Mouse (Mus musculus) stomach, embryonic 15.5 days (tissue): ENCODE data around the gene Slc51a. TPM values are rescaled to one million over a fixed set of nuclear protein-coding genes. Genes with fewer than 3 reads are reported as not detected.
A peak's percentile ranks its signal among the peaks of the same experiment; 100 is the strongest.

Experiments
- ATAC-seq: fragments of 200-750 bp; cut with Nextera tagmentation; 2 replicates; pipeline ENCODE4 v1.8.0; 2017; ENCODE audit warnings: low read depth, moderate number of reproducible peaks, moderate TSS enrichment; ENCODE audit not compliant: insufficient read depth, low FRiP score
- H3K27ac ChIP-seq: fragments of 300-500 bp; sonication (generic); 2 replicates; pipeline ENCODE4 v1.5.1; 2015; ENCODE audit warnings: mild to moderate bottlenecking, inconsistent platforms
- H3K27me3 ChIP-seq: fragments of 300-500 bp; sonication (generic); replicated peaks from 2 replicates; pipeline ENCODE4 v1.6.1; 2015; ENCODE audit warnings: inconsistent platforms
- H3K36me3 ChIP-seq: fragments of 300-500 bp; sonication (generic); 2 replicates; pipeline ENCODE4 v1.6.1; 2015; ENCODE audit warnings: inconsistent platforms
- H3K4me1 ChIP-seq: fragments of 300-500 bp; sonication (generic); 2 replicates; pipeline ENCODE4 v1.6.1; 2015; ENCODE audit warnings: inconsistent platforms
- H3K4me2 ChIP-seq: fragments of 300-500 bp; sonication (generic); 2 replicates; pipeline ENCODE4 v1.6.1; 2015; ENCODE audit warnings: mild to moderate bottlenecking, inconsistent platforms
- H3K4me3 ChIP-seq: fragments of 300-500 bp; sonication (generic); replicated peaks from 2 replicates; pipeline ENCODE4 v1.5.1; 2015; ENCODE audit warnings: inconsistent platforms
- H3K9ac ChIP-seq: fragments of 300-500 bp; sonication (generic); 2 replicates; pipeline ENCODE4 v1.6.1; 2015; ENCODE audit warnings: inconsistent platforms
- H3K9me3 ChIP-seq: fragments of 300-500 bp; sonication (generic); 2 replicates; pipeline ENCODE4 v1.6.1; 2016; ENCODE audit warnings: inconsistent platforms
- WGBS: fragments of 180-500 bp; shearing (Covaris S2); methylation state at CpG from one replicate; pipeline ENCODE4 v1.1.7; 2015; 5-methylcytosine and 5-hydroxymethylcytosine counted together
- polyA plus RNA-seq: library from polyadenylated mRNA; unstranded; fragments of >200 nt; fragmentation: Nextera tagmentation; extraction: Ambion mirVana; gene quantifications from 2 replicates; pipeline ENCODE4 v1.2.1, GENCODE M21; 2015

Slc51a gene
- polyA plus RNA-seq: 17.7 and 25.2 TPM in 2 replicates

DNA sequence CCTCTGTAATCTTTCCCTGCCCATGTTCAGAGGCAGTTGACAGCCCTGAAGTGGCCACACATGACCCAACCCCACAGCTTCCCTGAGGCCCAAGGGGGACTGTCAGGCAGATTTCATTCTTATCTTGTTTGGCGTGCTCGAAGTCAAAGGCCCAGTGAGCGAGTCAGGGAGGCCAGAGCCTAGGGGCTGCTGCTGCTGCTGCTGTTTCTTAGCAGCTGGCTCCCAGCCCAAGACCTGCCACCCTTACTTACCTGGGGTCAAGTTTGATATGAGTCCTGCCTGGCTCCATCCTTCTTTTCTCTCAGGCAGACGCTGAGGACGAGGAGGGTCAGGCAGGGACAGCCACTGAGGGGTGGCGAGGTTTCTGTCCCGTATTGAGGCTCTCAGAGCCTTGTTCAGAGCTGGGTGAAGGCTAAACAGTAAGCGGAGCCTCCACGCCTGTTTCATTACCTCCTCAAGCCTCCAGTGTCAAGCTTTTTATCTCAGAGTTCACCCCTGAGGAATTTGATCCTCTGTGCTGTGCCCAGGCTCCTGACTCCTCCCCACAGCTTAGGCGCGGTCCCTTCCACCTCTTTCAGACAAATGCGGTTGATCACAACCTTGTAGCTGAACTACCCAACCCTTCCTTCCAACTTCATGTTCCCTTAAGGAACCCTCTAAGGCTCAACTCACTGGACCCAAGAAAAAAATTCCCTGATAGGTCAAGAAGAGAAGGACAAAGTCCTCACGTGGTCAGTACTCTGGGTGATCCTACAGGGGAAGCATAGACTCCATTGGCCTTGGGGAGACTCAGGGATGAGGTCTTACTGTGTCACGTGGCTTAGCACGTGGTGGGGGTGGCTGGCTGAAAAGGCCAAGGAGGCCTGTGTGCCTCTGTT lies at the start of gene Slc51a:
Slc51a (minus strand) TSS at position 646 of the 878 bp plus-strand sequence.
- Histone ChIP-seq H3K27ac (peak within 1 kb of the TSS; percentile 80), H3K9ac (no peak within 1 kb of the TSS), H3K4me3 (no peak within 1 kb of the TSS), H3K27me3 (no peaks in the 10 kb centered on the region), H3K4me1 (peaks cover 6% of the 10 kb centered on the region; the same call in 1 of the 2 replicates), H3K36me3 (no peaks in the 10 kb centered on the region), H3K9me3 (no peaks in the 10 kb centered on the region), H3K4me2 (peak within 1 kb of the TSS; percentile 17; the same call in 1 of the 2 replicates)
- ATAC-seq: peak; percentile 79
- 31% methylated on average over 15 of the region's 15 CpGs for WGBS

DNA sequence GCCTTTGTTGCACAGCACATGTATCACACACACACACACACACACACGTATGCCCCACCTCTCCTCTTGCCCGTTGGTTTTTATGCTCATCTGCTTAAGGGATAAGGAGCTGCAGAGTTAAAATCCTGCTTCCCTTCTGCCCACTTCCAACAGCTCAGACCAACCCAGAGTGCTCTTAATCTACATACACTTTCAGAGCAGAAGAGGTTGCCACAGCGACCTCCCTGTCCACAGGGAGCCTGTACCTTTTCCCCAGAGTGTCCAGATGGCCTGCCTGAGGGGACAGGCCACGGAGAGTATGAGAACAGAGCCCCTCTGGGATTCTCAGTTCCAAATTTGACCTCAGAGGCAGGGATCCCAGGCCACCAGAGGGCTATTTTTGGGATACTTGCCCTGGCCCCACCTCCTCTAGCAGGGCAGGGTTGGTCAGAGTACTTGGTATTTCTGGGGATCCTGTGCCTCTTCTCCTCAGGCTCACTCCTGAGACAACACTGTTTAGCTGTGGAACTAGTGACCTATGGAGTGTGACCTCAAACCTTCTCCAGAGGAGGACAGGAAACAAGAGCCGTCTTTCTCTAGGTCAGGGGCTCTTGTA lies 47.6 kb upstream of the Slc51a start:
- no peak overlapping the region for H3K4me3 ChIP-seq
- no peak overlapping the region for H3K27ac ChIP-seq
- no peak for ATAC-seq
- no peak overlapping the region for H3K9ac ChIP-seq
- no peak overlapping the region for H3K4me2 ChIP-seq
- no peaks in the 10 kb centered on the region for H3K36me3 ChIP-seq
- H3K4me1 ChIP-seq: no peaks in the 10 kb centered on the region
- WGBS: 43% methylated on average over 5 of the region's 5 CpGs
- H3K27me3 ChIP-seq: no peaks in the 10 kb centered on the region
- H3K9me3 ChIP-seq: no peaks in the 10 kb centered on the region

- no peaks in the 10 kb centered on the region for H3K9me3 ChIP-seq
- no peak overlapping the region for H3K9ac ChIP-seq
- no peak for ATAC-seq
- H3K4me2 ChIP-seq: no peak overlapping the region
- no peaks in the 10 kb centered on the region for H3K36me3 ChIP-seq
- H3K27me3 ChIP-seq: no peaks in the 10 kb centered on the region
- H3K4me3 ChIP-seq: no peak overlapping the region
- H3K27ac ChIP-seq: no peak overlapping the region
- no peaks in the 10 kb centered on the region for H3K4me1 ChIP-seq
- WGBS: 75% methylated on average over 18 of the region's 18 CpGs
Measured at GRCm38 (mm10) chr16:32532878-32533826, 45.5 kb upstream of the Slc51a start.

DNA sequence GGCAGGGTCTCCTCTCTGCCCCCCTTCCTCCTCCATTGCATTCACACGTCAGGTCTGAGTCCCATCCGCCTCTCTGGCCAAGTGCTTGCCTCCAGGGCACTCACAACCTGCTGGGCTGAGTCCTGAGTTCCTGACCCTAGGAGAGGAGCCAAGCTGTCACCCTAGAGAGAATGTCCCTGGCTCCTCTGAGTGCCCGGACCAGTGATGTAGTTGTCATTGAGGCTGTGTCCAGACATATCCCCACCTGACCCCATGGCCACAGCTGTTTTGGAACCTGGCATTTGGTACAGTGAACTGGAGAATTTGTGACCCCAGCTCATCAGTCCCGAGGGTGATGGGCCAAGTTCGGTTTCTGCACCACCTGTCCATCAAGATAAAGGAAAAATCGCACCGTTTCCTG lies 39.2 kb upstream of the Slc51a start:
- Histone ChIP-seq H3K9me3 (no peaks in the 10 kb centered on the region), H3K4me2 (no peak overlapping the region), H3K27ac (no peak overlapping the region), H3K27me3 (no peaks in the 10 kb centered on the region), H3K9ac (no peak overlapping the region), H3K4me3 (no peak overlapping the region), H3K4me1 (no peaks in the 10 kb centered on the region), H3K36me3 (no peaks in the 10 kb centered on the region)
- WGBS: 65% methylated on average over 7 of the region's 7 CpGs
- ATAC-seq: no peak

- H3K27ac ChIP-seq: no peak overlapping the region
- WGBS: 65% methylated on average over 5 of the region's 5 CpGs
- no peaks in the 10 kb centered on the region for H3K9me3 ChIP-seq
- no peaks in the 10 kb centered on the region for H3K27me3 ChIP-seq
- ATAC-seq: no peak
- H3K4me1 ChIP-seq: no peaks in the 10 kb centered on the region
- H3K4me3 ChIP-seq: no peak overlapping the region
- H3K9ac ChIP-seq: no peak overlapping the region
- H3K4me2 ChIP-seq: no peak overlapping the region
- H3K36me3 ChIP-seq: no peaks in the 10 kb centered on the region
Measured at GRCm38 (mm10) chr16:32524244-32524615, 36.6 kb upstream of the Slc51a start.

DNA sequence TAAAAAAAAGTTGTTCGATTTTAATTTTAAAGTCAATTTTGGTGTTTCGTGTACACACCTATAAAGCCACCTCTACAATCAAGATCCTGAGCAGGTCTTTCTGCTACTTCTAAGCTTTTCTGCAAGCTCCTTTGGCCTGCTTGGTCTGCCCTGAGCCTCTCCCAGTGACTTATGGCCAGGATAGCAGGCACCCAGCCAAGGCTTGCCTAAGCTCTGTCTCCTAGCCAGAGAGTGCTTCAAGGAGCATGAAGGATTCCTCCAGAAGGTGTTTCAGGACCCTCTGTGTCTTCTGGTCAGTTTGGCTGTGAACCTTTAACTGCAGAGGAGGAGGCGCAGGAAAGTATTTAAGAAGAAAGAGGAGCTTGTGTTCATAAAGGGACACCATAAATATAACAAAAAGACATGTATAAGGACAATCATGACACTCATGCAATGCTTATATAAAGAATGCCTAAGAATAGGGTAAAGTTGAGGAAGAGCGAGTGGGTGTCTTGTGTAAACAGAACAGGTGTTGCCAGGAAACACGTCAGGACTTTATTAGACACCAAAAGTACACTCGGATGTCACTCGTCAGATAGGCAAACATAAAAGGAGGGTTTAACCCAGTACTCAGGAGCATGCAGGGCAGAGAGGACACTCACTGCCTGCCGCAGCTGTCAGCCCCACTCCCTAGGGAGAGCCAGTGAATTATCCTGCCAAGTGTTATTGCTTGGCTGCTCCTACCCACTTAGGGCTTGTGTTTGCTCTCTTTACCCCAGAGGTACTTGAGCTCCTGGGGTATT lies 36.0 kb upstream of the Slc51a start:
- H3K4me1 ChIP-seq: no peaks in the 10 kb centered on the region
- H3K9me3 ChIP-seq: no peaks in the 10 kb centered on the region
- H3K4me2 ChIP-seq: no peak overlapping the region
- H3K27ac ChIP-seq: 0 out of 2 replicates have a peak overlapping the region, but pooled peaks have one; percentile 12
- H3K4me3 ChIP-seq: no peak overlapping the region
- WGBS: 52% methylated on average over 8 of the region's 8 CpGs
- no peaks in the 10 kb centered on the region for H3K27me3 ChIP-seq
- H3K36me3 ChIP-seq: no peaks in the 10 kb centered on the region
- no peak overlapping the region for H3K9ac ChIP-seq
- ATAC-seq: no peak

DNA sequence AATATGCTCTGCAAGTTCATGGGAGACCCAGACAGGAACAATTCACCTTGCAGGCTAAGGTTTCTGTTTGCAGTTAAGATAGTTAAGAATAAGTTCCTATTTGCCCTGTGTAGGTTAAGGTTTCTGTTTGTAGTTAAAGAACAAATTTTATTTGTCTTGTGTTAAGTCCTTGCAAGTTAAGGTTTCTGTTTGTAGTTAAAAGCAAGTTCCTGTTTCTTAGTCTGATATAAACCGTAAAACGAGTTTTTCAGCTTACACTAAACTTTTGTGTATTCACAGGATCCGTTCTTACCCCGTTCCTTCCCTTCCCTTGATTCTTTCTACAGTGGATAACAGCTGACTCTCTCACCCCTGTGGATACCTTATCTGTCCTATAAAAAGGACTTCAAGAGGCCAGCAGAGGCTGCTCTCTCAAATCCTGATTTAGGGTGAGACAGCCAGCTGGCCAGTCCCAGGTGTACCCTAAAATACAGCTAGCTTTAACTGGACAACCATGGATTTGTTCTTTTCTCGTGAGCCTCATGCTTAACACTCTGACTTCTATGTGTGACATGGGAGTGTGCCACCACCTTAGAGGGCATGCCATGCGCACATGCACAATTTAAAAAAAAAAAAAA lies 35.0 kb upstream of the Slc51a start:
- Histone ChIP-seq H3K9me3 (no peaks in the 10 kb centered on the region), H3K9ac (no peak overlapping the region), H3K4me3 (no peak overlapping the region), H3K4me2 (no peak overlapping the region), H3K27ac (peak overlapping the region; percentile 59), H3K4me1 (no peaks in the 10 kb centered on the region), H3K36me3 (no peaks in the 10 kb centered on the region), H3K27me3 (no peaks in the 10 kb centered on the region)
- ATAC-seq: no peak
- 61% methylated on average over 6 of the region's 6 CpGs for WGBS

DNA sequence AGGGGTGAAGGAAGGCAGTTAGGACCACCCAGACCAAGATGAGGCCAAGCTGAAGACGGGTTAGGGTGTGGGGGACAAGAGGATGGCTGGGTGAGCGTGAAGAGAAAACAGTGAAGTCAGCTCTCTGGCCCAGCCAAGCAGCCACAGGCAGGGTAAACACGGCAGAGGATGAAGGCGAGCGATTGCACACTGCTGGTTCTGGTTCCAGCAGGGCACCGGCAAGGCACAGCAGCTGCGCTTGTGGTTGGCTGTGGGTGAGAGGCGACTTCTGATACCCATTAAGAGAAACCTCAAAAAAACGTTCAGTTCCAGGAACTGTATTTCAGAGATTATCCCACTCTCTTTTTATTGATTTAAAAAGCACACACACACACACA lies 32.7 kb upstream of the Slc51a start:
- no peak overlapping the region for H3K4me2 ChIP-seq
- no peak overlapping the region for H3K9ac ChIP-seq
- H3K36me3 ChIP-seq: no peaks in the 10 kb centered on the region
- H3K9me3 ChIP-seq: no peaks in the 10 kb centered on the region
- H3K4me3 ChIP-seq: no peak overlapping the region
- ATAC-seq: peak; percentile 58
- H3K27me3 ChIP-seq: no peaks in the 10 kb centered on the region
- H3K27ac ChIP-seq: peak overlapping the region; percentile 23; the same call in 1 of the 2 replicates
- H3K4me1 ChIP-seq: peaks cover 11% of the 10 kb centered on the region
- 53% methylated on average over 9 of the region's 9 CpGs for WGBS

- Histone ChIP-seq H3K4me3 (no peak overlapping the region), H3K4me1 (peaks cover 11% of the 10 kb centered on the region), H3K36me3 (no peaks in the 10 kb centered on the region), H3K27me3 (no peaks in the 10 kb centered on the region), H3K9me3 (no peaks in the 10 kb centered on the region), H3K4me2 (no peak overlapping the region), H3K9ac (no peak overlapping the region), H3K27ac (peak overlapping the region; percentile 23)
- ATAC-seq: no peak
- WGBS: 74% methylated on average over 15 of the region's 15 CpGs
Measured at GRCm38 (mm10) chr16:32519656-32520371, 32.1 kb upstream of the Slc51a start.

- no peaks in the 10 kb centered on the region for H3K9me3 ChIP-seq
- no peak overlapping the region for H3K27ac ChIP-seq
- no peak overlapping the region for H3K4me3 ChIP-seq
- no peak for ATAC-seq
- H3K9ac ChIP-seq: no peak overlapping the region
- H3K4me1 ChIP-seq: peaks cover 12% of the 10 kb centered on the region
- H3K36me3 ChIP-seq: no peaks in the 10 kb centered on the region
- WGBS: 75% methylated on average over 12 of the region's 12 CpGs
- H3K27me3 ChIP-seq: no peaks in the 10 kb centered on the region
- H3K4me2 ChIP-seq: no peak overlapping the region
Measured at GRCm38 (mm10) chr16:32517785-32518481, 30.3 kb upstream of the Slc51a start.
